Mouse (Mus musculus) heart, adult 2 months (tissue): ENCODE data around the gene Myo1d. TPM values are rescaled to one million over a fixed set of nuclear protein-coding genes. Genes with fewer than 3 reads are reported as not detected.

Experiments
- DNase-seq, 2 experiments: peaks; one replicate each; pipeline ENCODE4 v3.0.0; 2021
- H3K27ac ChIP-seq: fragments of 200-600 bp; 2 replicates; pipeline ENCODE4 v1.8.1; 2022
- H3K27me3 ChIP-seq: fragments of 200-500 bp; 2 replicates; pipeline ENCODE4 v1.6.1; 2012; ENCODE audit warnings: mild to moderate bottlenecking, low read length, inconsistent platforms, mixed read lengths; ENCODE audit not compliant: control insufficient read depth, insufficient read depth
- H3K36me3 ChIP-seq: fragments of 200-500 bp; 2 replicates; pipeline ENCODE4 v1.6.1; 2012; ENCODE audit warnings: low read length, inconsistent platforms; ENCODE audit not compliant: control insufficient read depth, insufficient read depth
- H3K4me1 ChIP-seq: fragments of 200-500 bp; 2 replicates; pipeline ENCODE4 v1.6.1; 2011; ENCODE audit warnings: low read length; ENCODE audit not compliant: control insufficient read depth, insufficient read depth
- H3K4me3 ChIP-seq: fragments of 200-600 bp; 2 replicates; pipeline ENCODE4 v1.8.1; 2022
- H3K79me2 ChIP-seq: fragments of 200-500 bp; replicated peaks from 2 replicates; pipeline ENCODE4 v1.6.1; 2012; ENCODE audit warnings: mild to moderate bottlenecking, inconsistent platforms, low read length, moderate library complexity, mixed read lengths; ENCODE audit not compliant: control insufficient read depth, insufficient read depth
- H3K9ac ChIP-seq: fragments of 200-500 bp; 2 replicates; pipeline ENCODE4 v1.6.1; 2012; ENCODE audit warnings: low read depth, mild to moderate bottlenecking, control low read depth, inconsistent platforms, low read length, mixed read lengths
- CTCF ChIP-seq: fragments of 200-600 bp; IDR thresholded peaks from 2 replicates; pipeline ENCODE4 v1.8.1; 2022; ENCODE audit warnings: antibody characterized with exemption, mild to moderate bottlenecking, moderate library complexity
- EP300 ChIP-seq: fragments of 200-500 bp; IDR thresholded peaks from 2 replicates; pipeline ENCODE4 v1.6.1; 2011; ENCODE audit warnings: low read depth, low read length, control low read depth; ENCODE audit not compliant: insufficient read depth
- POLR2A ChIP-seq: fragments of 200-500 bp; IDR thresholded peaks from 2 replicates; pipeline ENCODE4 v1.6.1; 2011; ENCODE audit warnings: mild to moderate bottlenecking, low read depth, low read length, control low read depth; ENCODE audit not compliant: insufficient read depth
- WGBS: fragments of 180-500 bp; shearing (Covaris S2); methylation state at CpG from one replicate; pipeline ENCODE4 v1.1.7; 2018; 5-methylcytosine and 5-hydroxymethylcytosine counted together
- intact Hi-C: fragments of 180-260 bp; cut with DNase I; formaldehyde crosslinking; loops from one replicate; pipeline ENCODE4 v1.15.1; 2025
- long read RNA-seq: library from polyadenylated mRNA; stranded (forward); transcript quantifications from one replicate; pipeline ENCODE4 v2.0.0, GENCODE M21; 2021
- polyA plus RNA-seq: library from polyadenylated mRNA; depleted of rRNA; stranded (reverse); fragments of >200 nt; gene quantifications from 2 replicates; pipeline ENCODE4 v1.2.3, GENCODE M21; 2012; rRNA removed
- total RNA-seq, 2 experiments: library from RNA; stranded (reverse); gene quantifications; 2 replicates each; pipeline ENCODE4 v1.2.3; 2021

The Myo1d gene
- total RNA-seq (1 to 10 TPM; 8.2 to 10.0 TPM), polyA plus RNA-seq (9.3 and 10.1 TPM in 2 replicates)
- long read RNA-seq, full-length matches to known transcripts, result 6 of 8 reads
- long read RNA-seq, partial matches to known transcripts, result 0 of 8 reads
- long read RNA-seq, other reads (novel, unspliced or antisense), result 2 of 8 reads

GRCm38 (mm10) chr11:80779527-80780344, at the start of gene Myo1d:
Gene Myo1d (minus strand): TSS chr11:80780025.
- intact Hi-C loops, result loop anchor here (1.0 to 5.0 kb wide), 3 partner anchors 37 to 83 kb away; no protein-coding TSS in a partner anchor
- Histone ChIP-seq H3K36me3 (no peaks in the 10 kb centered on the region), H3K4me3 (peak within 1 kb of the TSS; percentile 81), H3K27me3 (no peaks in the 10 kb centered on the region), H3K79me2 (no peaks in the 10 kb centered on the region), H3K4me1 (peaks cover 4% of the 10 kb centered on the region; the same call in 1 of the 2 replicates), H3K9ac (peak within 1 kb of the TSS; percentile 90), H3K27ac (peak within 1 kb of the TSS; percentile 76)
- WGBS, result 1% methylated on average over 83 of the region's 87 CpGs
- TF ChIP-seq EP300, result peak; percentile 51; the same call in 1 of the 2 replicates
- peak; percentile 76 for TF ChIP-seq CTCF
- peak; percentile 74 for TF ChIP-seq POLR2A
- DNase-seq, result peak; percentile 92 to 94

- DNase-seq, result no peak
- H3K36me3 ChIP-seq, result no peaks in the 10 kb centered on the region
- peak overlapping the region; percentile 25; the same call in 1 of the 2 replicates for H3K4me3 ChIP-seq
- H3K79me2 ChIP-seq, result no peaks in the 10 kb centered on the region
- H3K4me1 ChIP-seq, result peaks cover 8% of the 10 kb centered on the region
- intact Hi-C loops, result loop anchor here (2.0 to 5.0 kb wide), 2 partner anchors 51 to 711 kb away; no protein-coding TSS in a partner anchor
- no peaks in the 10 kb centered on the region for H3K27me3 ChIP-seq
- no peak overlapping the region for H3K9ac ChIP-seq
- TF ChIP-seq EP300 (no peak), POLR2A (no peak; the same call in 1 of the 2 replicates), CTCF (peak; percentile 34; the same call in 1 of the 2 replicates)
- 53% methylated on average over 9 of the region's 9 CpGs for WGBS
- H3K27ac ChIP-seq, result peak overlapping the region; percentile 74
Observed at GRCm38 (mm10) chr11:80821794-80822193, 42.0 kb upstream of the Myo1d start.

GRCm38 (mm10) chr11:80821296-80821695, 41.5 kb upstream of the Myo1d start:
- no peak overlapping the region; the same call in 1 of the 2 replicates for H3K9ac ChIP-seq
- H3K27ac ChIP-seq, result peak overlapping the region; percentile 74
- peak; percentile 45; the same call in 1 of the 2 replicates for TF ChIP-seq EP300
- TF ChIP-seq POLR2A, result peak; percentile 42; the same call in 1 of the 2 replicates
- peak; percentile 56 for TF ChIP-seq CTCF
- peaks cover 8% of the 10 kb centered on the region for H3K4me1 ChIP-seq
- intact Hi-C loops, result loop anchor here (5.0 kb wide), 1 partner anchor 711 kb away; no protein-coding TSS in a partner anchor
- no peaks in the 10 kb centered on the region for H3K36me3 ChIP-seq
- peak overlapping the region; percentile 25; the same call in 1 of the 2 replicates for H3K4me3 ChIP-seq
- DNase-seq, result peak; percentile 54 to 61
- 39% methylated on average over 14 of the region's 14 CpGs for WGBS
- no peaks in the 10 kb centered on the region for H3K27me3 ChIP-seq
- H3K79me2 ChIP-seq, result no peaks in the 10 kb centered on the region

- no peak for TF ChIP-seq EP300
- TF ChIP-seq POLR2A, result no peak
- no peak for TF ChIP-seq CTCF
- intact Hi-C loops, result loop anchor here (5.0 kb wide), 1 partner anchor 712 kb away; no protein-coding TSS in a partner anchor
- Histone ChIP-seq H3K27me3 (no peaks in the 10 kb centered on the region), H3K4me1 (peaks cover 8% of the 10 kb centered on the region), H3K36me3 (no peaks in the 10 kb centered on the region), H3K9ac (no peak overlapping the region), H3K79me2 (no peaks in the 10 kb centered on the region), H3K27ac (no peak overlapping the region), H3K4me3 (no peak overlapping the region)
- DNase-seq, result no peak
- WGBS, result 95% methylated on average over 3 of the region's 3 CpGs
Observed at GRCm38 (mm10) chr11:80820085-80820484, 40.3 kb upstream of the Myo1d start.

- H3K4me3 ChIP-seq, result 0 out of 2 replicates have a peak overlapping the region, but pooled peaks have one; percentile 11
- no peak for TF ChIP-seq POLR2A
- peak; percentile 96 for TF ChIP-seq CTCF
- peak; percentile 91 for TF ChIP-seq EP300
- peaks cover 8% of the 10 kb centered on the region for H3K4me1 ChIP-seq
- no peak overlapping the region for H3K9ac ChIP-seq
- no peaks in the 10 kb centered on the region for H3K36me3 ChIP-seq
- H3K27ac ChIP-seq, result peak overlapping the region; percentile 42
- WGBS, result 29% methylated on average over 11 of the region's 11 CpGs
- peak; percentile 79 for DNase-seq
- intact Hi-C loops, result loop anchor here (1.0 to 10.0 kb wide), 2 partner anchors 122 to 203 kb away; no protein-coding TSS in a partner anchor
- no peaks in the 10 kb centered on the region for H3K27me3 ChIP-seq
- no peaks in the 10 kb centered on the region for H3K79me2 ChIP-seq
Observed at GRCm38 (mm10) chr11:80818060-80818697, 38.4 kb upstream of the Myo1d start.

GRCm38 (mm10) chr11:80815354-80815753, 35.5 kb upstream of the Myo1d start:
- DNase-seq, result no peak
- no peaks in the 10 kb centered on the region for H3K79me2 ChIP-seq
- no peaks in the 10 kb centered on the region for H3K36me3 ChIP-seq
- no peak for TF ChIP-seq CTCF
- no peak for TF ChIP-seq EP300
- no peak for TF ChIP-seq POLR2A
- 75% methylated on average over 7 of the region's 7 CpGs for WGBS
- intact Hi-C loops, result loop anchor here (10.0 kb wide), 1 partner anchor 201 kb away; no protein-coding TSS in a partner anchor
- no peaks in the 10 kb centered on the region for H3K27me3 ChIP-seq
- no peak overlapping the region for H3K4me3 ChIP-seq
- H3K9ac ChIP-seq, result no peak overlapping the region
- H3K4me1 ChIP-seq, result peaks cover 11% of the 10 kb centered on the region
- no peak overlapping the region for H3K27ac ChIP-seq
